Mouse (Mus musculus): ENCODE results near the gene Alad. TPM values are rescaled to one million over a fixed set of nuclear protein-coding genes. Genes with fewer than 3 reads are reported as not detected.

Alad gene
- 144 and 150 TPM in 2 replicates for polyA plus RNA-seq (2015; fragmentation: Nextera tagmentation; extraction: Ambion mirVana)

- Histone ChIP-seq H3K4me1 (ENCODE audit: control insufficient read depth, insufficient read depth, low read length) (peaks cover 49% of the 10 kb centered on the region), H3K9me3 (replicated peaks; ENCODE audit: control insufficient read depth, low read length) (no peaks in the 10 kb centered on the region), H3K4me2 (ENCODE audit: low read depth, low read length) (peak within 1 kb of the TSS; percentile 81), H3K9ac (ENCODE audit: low read length) (peak within 1 kb of the TSS; percentile 88), H3K4me3 (replicated peaks; ENCODE audit: low read length) (peak within 1 kb of the TSS; percentile 80), H3K36me3 (ENCODE audit: control insufficient read depth, insufficient read depth, low read length) (no peaks in the 10 kb centered on the region), H3K27me3 (ENCODE audit: control insufficient read depth, insufficient read depth, low read length) (no peaks in the 10 kb centered on the region), H3K27ac (ENCODE audit: low read length) (peak within 1 kb of the TSS; percentile 97)
- ATAC-seq (ENCODE audit: insufficient read depth, low FRiP score), result peak; percentile 85
- 0% methylated on average over 37 of the region's 37 CpGs for WGBS
Observed at GRCm38 (mm10) chr4:62519849-62520233, at the start of gene Alad. Alad (minus strand) TSS chr4:62519918.

GRCm38 (mm10) chr4:62568359-62568758, 48.6 kb upstream of the Alad start:
- H3K4me2 ChIP-seq (ENCODE audit: low read depth, low read length), result no peak overlapping the region
- 81% methylated on average over 1 of the region's 1 CpGs for WGBS
- no peak overlapping the region for H3K27ac ChIP-seq (ENCODE audit: low read length)
- H3K27me3 ChIP-seq (ENCODE audit: control insufficient read depth, insufficient read depth, low read length), result no peaks in the 10 kb centered on the region
- H3K4me1 ChIP-seq (ENCODE audit: control insufficient read depth, insufficient read depth, low read length), result 0 out of 2 replicates have a peak, but pooled peaks cover 3% of the 10 kb centered on the region
- no peaks in the 10 kb centered on the region for H3K36me3 ChIP-seq (ENCODE audit: control insufficient read depth, insufficient read depth, low read length)
- H3K9me3 ChIP-seq (replicated peaks; ENCODE audit: control insufficient read depth, low read length), result no peaks in the 10 kb centered on the region
- no peak for ATAC-seq (ENCODE audit: insufficient read depth, low FRiP score)
- no peak overlapping the region for H3K4me3 ChIP-seq (replicated peaks; ENCODE audit: low read length)
- no peak overlapping the region for H3K9ac ChIP-seq (ENCODE audit: low read length)

- Histone ChIP-seq H3K9ac (ENCODE audit: low read length) (no peak overlapping the region), H3K27ac (ENCODE audit: low read length) (no peak overlapping the region), H3K27me3 (ENCODE audit: control insufficient read depth, insufficient read depth, low read length) (no peaks in the 10 kb centered on the region), H3K9me3 (replicated peaks; ENCODE audit: control insufficient read depth, low read length) (no peaks in the 10 kb centered on the region), H3K4me2 (ENCODE audit: low read depth, low read length) (no peak overlapping the region), H3K4me1 (ENCODE audit: control insufficient read depth, insufficient read depth, low read length) (0 out of 2 replicates have a peak, but pooled peaks cover 3% of the 10 kb centered on the region), H3K36me3 (ENCODE audit: control insufficient read depth, insufficient read depth, low read length) (no peaks in the 10 kb centered on the region), H3K4me3 (replicated peaks; ENCODE audit: low read length) (no peak overlapping the region)
- ATAC-seq (ENCODE audit: insufficient read depth, low FRiP score), result no peak
- WGBS, result 82% methylated on average over 6 of the region's 6 CpGs
Observed at GRCm38 (mm10) chr4:62567696-62568095, 48.0 kb upstream of the Alad start.

GRCm38 (mm10) chr4:62566530-62566929, 46.8 kb upstream of the Alad start:
- Histone ChIP-seq H3K4me1 (ENCODE audit: control insufficient read depth, insufficient read depth, low read length) (0 out of 2 replicates have a peak, but pooled peaks cover 3% of the 10 kb centered on the region), H3K36me3 (ENCODE audit: control insufficient read depth, insufficient read depth, low read length) (no peaks in the 10 kb centered on the region), H3K4me2 (ENCODE audit: low read depth, low read length) (no peak overlapping the region), H3K27ac (ENCODE audit: low read length) (no peak overlapping the region), H3K9me3 (replicated peaks; ENCODE audit: control insufficient read depth, low read length) (no peaks in the 10 kb centered on the region), H3K27me3 (ENCODE audit: control insufficient read depth, insufficient read depth, low read length) (no peaks in the 10 kb centered on the region), H3K4me3 (replicated peaks; ENCODE audit: low read length) (no peak overlapping the region), H3K9ac (ENCODE audit: low read length) (peak overlapping the region; percentile 23; the same call in 1 of the 2 replicates)
- ATAC-seq (ENCODE audit: insufficient read depth, low FRiP score), result peak; percentile 54; the same call in 1 of the 2 replicates
- WGBS, result 48% methylated on average over 4 of the region's 4 CpGs

- Histone ChIP-seq H3K27ac (ENCODE audit: low read length) (no peak overlapping the region), H3K27me3 (ENCODE audit: control insufficient read depth, insufficient read depth, low read length) (no peaks in the 10 kb centered on the region), H3K9me3 (replicated peaks; ENCODE audit: control insufficient read depth, low read length) (no peaks in the 10 kb centered on the region), H3K4me2 (ENCODE audit: low read depth, low read length) (no peak overlapping the region), H3K4me3 (replicated peaks; ENCODE audit: low read length) (no peak overlapping the region), H3K9ac (ENCODE audit: low read length) (no peak overlapping the region), H3K36me3 (ENCODE audit: control insufficient read depth, insufficient read depth, low read length) (no peaks in the 10 kb centered on the region), H3K4me1 (ENCODE audit: control insufficient read depth, insufficient read depth, low read length) (no peaks in the 10 kb centered on the region)
- ATAC-seq (ENCODE audit: insufficient read depth, low FRiP score), result no peak
- WGBS, result 60% methylated on average over 4 of the region's 4 CpGs
Observed at GRCm38 (mm10) chr4:62562006-62562405, 42.3 kb upstream of the Alad start.

- 54% methylated on average over 3 of the region's 3 CpGs for WGBS
- Histone ChIP-seq H3K36me3 (ENCODE audit: control insufficient read depth, insufficient read depth, low read length) (no peaks in the 10 kb centered on the region), H3K9ac (ENCODE audit: low read length) (no peak overlapping the region), H3K9me3 (replicated peaks; ENCODE audit: control insufficient read depth, low read length) (no peaks in the 10 kb centered on the region), H3K27me3 (ENCODE audit: control insufficient read depth, insufficient read depth, low read length) (no peaks in the 10 kb centered on the region), H3K4me1 (ENCODE audit: control insufficient read depth, insufficient read depth, low read length) (no peaks in the 10 kb centered on the region), H3K27ac (ENCODE audit: low read length) (no peak overlapping the region), H3K4me2 (ENCODE audit: low read depth, low read length) (no peak overlapping the region), H3K4me3 (replicated peaks; ENCODE audit: low read length) (no peak overlapping the region)
- no peak for ATAC-seq (ENCODE audit: insufficient read depth, low FRiP score)
Observed at GRCm38 (mm10) chr4:62561630-62562001, 41.9 kb upstream of the Alad start.

GRCm38 (mm10) chr4:62560963-62561629, 41.4 kb upstream of the Alad start:
- peak; percentile 51; the same call in 1 of the 2 replicates for ATAC-seq (ENCODE audit: insufficient read depth, low FRiP score)
- no peaks in the 10 kb centered on the region for H3K4me1 ChIP-seq (ENCODE audit: control insufficient read depth, insufficient read depth, low read length)

GRCm38 (mm10) chr4:62559797-62560329, 40.1 kb upstream of the Alad start, which contains the start of gene Rgs3:
Rgs3 (plus strand) TSS chr4:62559847.
- Histone ChIP-seq H3K9ac (ENCODE audit: low read length) (no peak within 1 kb of the TSS), H3K27me3 (ENCODE audit: control insufficient read depth, insufficient read depth, low read length) (no peaks in the 10 kb centered on the region), H3K4me3 (replicated peaks; ENCODE audit: low read length) (no peak within 1 kb of the TSS), H3K9me3 (replicated peaks; ENCODE audit: control insufficient read depth, low read length) (no peaks in the 10 kb centered on the region), H3K36me3 (ENCODE audit: control insufficient read depth, insufficient read depth, low read length) (no peaks in the 10 kb centered on the region), H3K27ac (ENCODE audit: low read length) (no peak within 1 kb of the TSS), H3K4me1 (ENCODE audit: control insufficient read depth, insufficient read depth, low read length) (no peaks in the 10 kb centered on the region), H3K4me2 (ENCODE audit: low read depth, low read length) (no peak within 1 kb of the TSS)
- WGBS, result 49% methylated on average over 6 of the region's 6 CpGs
- ATAC-seq (ENCODE audit: insufficient read depth, low FRiP score), result no peak

More at GRCm38 (mm10) chr4:62560963-62561629, 41.4 kb upstream of the Alad start:
- Histone ChIP-seq H3K27ac (ENCODE audit: low read length) (no peak overlapping the region), H3K9me3 (replicated peaks; ENCODE audit: control insufficient read depth, low read length) (no peaks in the 10 kb centered on the region), H3K9ac (ENCODE audit: low read length) (no peak overlapping the region), H3K36me3 (ENCODE audit: control insufficient read depth, insufficient read depth, low read length) (no peaks in the 10 kb centered on the region), H3K27me3 (ENCODE audit: control insufficient read depth, insufficient read depth, low read length) (no peaks in the 10 kb centered on the region), H3K4me2 (ENCODE audit: low read depth, low read length) (no peak overlapping the region), H3K4me3 (replicated peaks; ENCODE audit: low read length) (no peak overlapping the region)
- WGBS, result 23% methylated on average over 4 of the region's 4 CpGs

GRCm38 (mm10) chr4:62557436-62557835, 37.7 kb upstream of the Alad start:
- no peaks in the 10 kb centered on the region for H3K9me3 ChIP-seq (replicated peaks; ENCODE audit: control insufficient read depth, low read length)
- no peaks in the 10 kb centered on the region for H3K4me1 ChIP-seq (ENCODE audit: control insufficient read depth, insufficient read depth, low read length)
- WGBS, result 49% methylated on average over 3 of the region's 3 CpGs
- H3K36me3 ChIP-seq (ENCODE audit: control insufficient read depth, insufficient read depth, low read length), result no peaks in the 10 kb centered on the region
- no peak for ATAC-seq (ENCODE audit: insufficient read depth, low FRiP score)
- no peak overlapping the region for H3K27ac ChIP-seq (ENCODE audit: low read length)
- H3K4me3 ChIP-seq (replicated peaks; ENCODE audit: low read length), result no peak overlapping the region
- H3K27me3 ChIP-seq (ENCODE audit: control insufficient read depth, insufficient read depth, low read length), result no peaks in the 10 kb centered on the region
- no peak overlapping the region for H3K9ac ChIP-seq (ENCODE audit: low read length)
- no peak overlapping the region for H3K4me2 ChIP-seq (ENCODE audit: low read depth, low read length)

Measured in stomach, embryonic 16.5 days (tissue).